Mouse (Mus musculus) layer of hippocampus, adult 8-10 months (tissue): ENCODE results near the gene Ndn. TPM values are rescaled to one million over a fixed set of nuclear protein-coding genes. Genes with fewer than 3 reads are reported as not detected.

Experiments used
- total RNA-seq, 4 experiments: library from RNA; stranded (reverse); gene quantifications; 2 replicates each; pipeline ENCODE4 v1.2.4; 2022

Gene Ndn
- total RNA-seq, 4 experiments from 2014 or later, result 112 to 121 (median 120) TPM

Other genes with a start within 250 kb of the Ndn start
- 1 to 10 TPM; 1.4 to 1.8 (median 1.6) TPM for gene Magel2, start 30.4 kb downstream of the Ndn start, total RNA-seq
- gene Mkrn3, start 73.6 kb downstream of the Ndn start, total RNA-seq, result under 1 TPM; 0.29 to 0.82 (median 0.74) TPM
- under 1 TPM; 0.27 to 0.75 (median 0.35) TPM for gene Peg12, start 117.9 kb downstream of the Ndn start, total RNA-seq